Mouse (Mus musculus): ENCODE data around the gene Pole3. TPM values are rescaled to one million over a fixed set of nuclear protein-coding genes. Genes with fewer than 3 reads are reported as not detected.
A peak's percentile ranks its signal among the peaks of the same experiment; 100 is the strongest.

Gene Pole3
- polyA plus RNA-seq, 1 experiment from 2014 or later = 105 TPM

DNA sequence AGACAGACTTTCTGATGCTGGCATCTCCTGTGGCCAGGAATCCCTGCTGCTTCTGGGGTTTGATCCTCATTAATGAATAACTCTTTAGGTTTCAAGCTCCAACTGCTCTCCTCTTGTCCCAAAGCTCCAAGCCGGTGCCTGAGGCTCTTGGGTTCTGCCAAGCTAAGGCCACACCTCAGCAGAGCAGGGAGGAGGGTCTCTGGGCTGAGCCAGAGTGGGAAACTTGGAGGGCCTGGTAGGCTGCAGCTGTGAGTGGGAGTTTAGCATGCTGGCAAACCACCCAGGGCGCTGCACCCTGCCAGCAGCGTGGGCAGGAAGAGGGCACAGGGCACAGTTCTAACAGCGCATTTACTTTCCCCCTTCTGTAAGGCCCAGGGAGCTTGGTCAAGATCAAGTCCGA lies 16.0 kb downstream of the Pole3 start:
- peaks cover 7% of the 10 kb centered on the region for H3K36me3 ChIP-seq (replicated peaks; ENCODE audit: control insufficient read depth, insufficient read depth, low read depth, low read length)
- WGBS = 94% methylated on average over 5 of the region's 5 CpGs
- DNase-seq (ENCODE audit: low spot score) = no peak
- H3K4me2 ChIP-seq (ENCODE audit: low read depth, low read length) = no peak overlapping the region
- H3K4me1 ChIP-seq (ENCODE audit: control insufficient read depth, insufficient read depth, low read length) = no peaks in the 10 kb centered on the region; the same call in 1 of the 2 replicates
- H3K4me3 ChIP-seq (ENCODE audit: low read depth, low read length) = no peak overlapping the region
- no peak overlapping the region for H3K27ac ChIP-seq (replicated peaks; ENCODE audit: low read depth, low read length)
- no peak overlapping the region for H3K9ac ChIP-seq (replicated peaks; ENCODE audit: low read length)
- ATAC-seq (replicated peaks; ENCODE audit: insufficient number of reproducible peaks, low FRiP score, low TSS enrichment, low read depth) = no peak
- H3K27me3 ChIP-seq (ENCODE audit: control insufficient read depth, insufficient read depth, low read length) = no peaks in the 10 kb centered on the region
- no peaks in the 10 kb centered on the region for H3K9me3 ChIP-seq (replicated peaks; ENCODE audit: control insufficient read depth, low read length)

DNA sequence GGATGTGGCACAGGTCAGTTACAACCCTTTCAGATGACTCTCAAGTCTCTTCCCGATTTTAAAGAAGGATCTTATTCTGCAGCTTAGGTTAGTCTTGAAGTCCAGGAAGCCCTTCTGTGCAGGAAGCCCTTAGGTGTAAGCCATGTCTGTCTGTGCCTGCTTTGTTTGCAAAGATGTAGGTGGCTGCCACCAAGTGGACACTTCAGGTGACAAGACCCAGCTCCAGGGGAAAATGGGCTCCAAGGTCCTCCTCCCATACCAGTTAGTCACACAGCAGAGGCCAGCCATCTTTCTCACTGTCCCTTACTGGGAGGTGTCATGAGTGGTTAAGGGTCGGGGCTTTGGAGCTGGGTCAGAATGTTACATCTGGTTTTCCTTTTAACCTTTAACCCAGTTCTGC lies 18.1 kb downstream of the Pole3 start:
- no peak overlapping the region for H3K9ac ChIP-seq (replicated peaks; ENCODE audit: low read length)
- WGBS = 51% methylated on average over 2 of the region's 2 CpGs
- no peak overlapping the region for H3K4me3 ChIP-seq (ENCODE audit: low read depth, low read length)
- DNase-seq (ENCODE audit: low spot score) (no peak), ATAC-seq (replicated peaks; ENCODE audit: insufficient number of reproducible peaks, low FRiP score, low TSS enrichment, low read depth) (no peak)
- H3K9me3 ChIP-seq (replicated peaks; ENCODE audit: control insufficient read depth, low read length) = no peaks in the 10 kb centered on the region
- no peaks in the 10 kb centered on the region for H3K4me1 ChIP-seq (ENCODE audit: control insufficient read depth, insufficient read depth, low read length)
- no peak overlapping the region for H3K27ac ChIP-seq (replicated peaks; ENCODE audit: low read depth, low read length)
- peaks cover 7% of the 10 kb centered on the region for H3K36me3 ChIP-seq (replicated peaks; ENCODE audit: control insufficient read depth, insufficient read depth, low read depth, low read length)
- H3K4me2 ChIP-seq (ENCODE audit: low read depth, low read length) = no peak overlapping the region
- no peaks in the 10 kb centered on the region for H3K27me3 ChIP-seq (ENCODE audit: control insufficient read depth, insufficient read depth, low read length)

DNA sequence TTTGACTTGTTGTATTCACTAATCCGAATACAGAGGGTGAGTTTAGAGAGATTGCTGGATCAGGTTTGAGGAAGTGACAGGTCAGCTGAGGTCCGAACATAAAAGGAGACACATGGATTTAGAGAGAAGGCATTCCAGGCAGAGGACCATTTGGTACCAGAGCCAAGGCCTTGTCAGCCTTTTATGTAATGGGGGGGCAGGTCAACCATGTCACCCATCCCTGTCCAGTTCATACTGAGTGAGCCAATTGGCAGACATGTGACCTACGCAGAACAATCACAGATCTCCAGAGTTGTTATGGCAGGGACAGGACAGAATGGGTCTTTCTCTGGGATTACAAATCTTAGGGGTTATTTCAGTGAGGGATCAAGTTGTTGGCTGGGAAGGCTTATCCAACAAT lies 18.9 kb downstream of the Pole3 start:
- ATAC-seq (replicated peaks; ENCODE audit: insufficient number of reproducible peaks, low FRiP score, low TSS enrichment, low read depth) = no peak

DNA sequence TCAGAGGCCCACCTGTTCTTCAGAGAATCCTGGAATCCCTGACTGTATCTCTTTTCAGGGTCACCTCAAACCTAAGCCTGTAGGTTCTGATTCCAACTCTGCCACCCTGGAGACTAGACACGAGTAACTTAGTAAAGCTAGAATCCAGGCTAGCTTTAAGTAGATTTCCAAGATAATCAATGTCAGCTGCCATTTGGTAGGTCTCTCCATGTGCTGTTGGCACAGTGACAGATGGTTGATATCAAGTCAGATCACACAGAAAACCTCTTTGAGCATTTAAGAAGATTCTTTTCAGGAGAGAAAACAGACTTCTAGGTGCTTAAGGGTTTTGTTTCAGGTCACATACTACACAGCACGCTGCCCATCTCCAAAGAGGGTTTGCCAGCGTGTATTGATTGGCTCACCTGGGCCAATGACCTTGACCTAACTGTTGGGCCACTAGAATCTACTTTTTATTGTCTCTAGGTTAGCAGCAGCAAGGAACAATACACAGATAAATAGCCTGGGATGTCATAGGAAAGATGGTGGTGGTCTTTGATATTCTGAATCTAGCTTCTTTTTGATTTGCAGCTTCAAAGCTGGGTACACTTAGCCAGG lies 21.4 kb downstream of the Pole3 start, which contains the start of gene Hdhd3:
Gene Hdhd3, minus strand, starts transcription at position 94 of the 597 bp plus-strand sequence.
- peak within 1 kb of the TSS; percentile 63 for H3K9ac ChIP-seq (replicated peaks; ENCODE audit: low read length)
- H3K4me2 ChIP-seq (ENCODE audit: low read depth, low read length) = peak within 1 kb of the TSS; percentile 62
- DNase-seq (ENCODE audit: low spot score) (no peak), ATAC-seq (replicated peaks; ENCODE audit: insufficient number of reproducible peaks, low FRiP score, low TSS enrichment, low read depth) (no peak)
- WGBS = 74% methylated on average over 3 of the region's 3 CpGs
- H3K4me1 ChIP-seq (ENCODE audit: control insufficient read depth, insufficient read depth, low read length) = no peaks in the 10 kb centered on the region
- H3K36me3 ChIP-seq (replicated peaks; ENCODE audit: control insufficient read depth, insufficient read depth, low read depth, low read length) = peaks cover 3% of the 10 kb centered on the region
- peak within 1 kb of the TSS; percentile 79 for H3K4me3 ChIP-seq (ENCODE audit: low read depth, low read length)
- H3K27me3 ChIP-seq (ENCODE audit: control insufficient read depth, insufficient read depth, low read length) = no peaks in the 10 kb centered on the region
- H3K9me3 ChIP-seq (replicated peaks; ENCODE audit: control insufficient read depth, low read length) = no peaks in the 10 kb centered on the region
- H3K27ac ChIP-seq (replicated peaks; ENCODE audit: low read depth, low read length) = 0 out of 2 replicates have a peak within 1 kb of the TSS, but pooled peaks have one; percentile 20

More for the DNA sequence above, 18.9 kb downstream of the Pole3 start:
- no peaks in the 10 kb centered on the region for H3K27me3 ChIP-seq (ENCODE audit: control insufficient read depth, insufficient read depth, low read length)
- H3K4me3 ChIP-seq (ENCODE audit: low read depth, low read length) = no peak overlapping the region
- no peak for DNase-seq (ENCODE audit: low spot score)
- no peak overlapping the region for H3K9ac ChIP-seq (replicated peaks; ENCODE audit: low read length)
- H3K4me1 ChIP-seq (ENCODE audit: control insufficient read depth, insufficient read depth, low read length) = no peaks in the 10 kb centered on the region
- H3K27ac ChIP-seq (replicated peaks; ENCODE audit: low read depth, low read length) = no peak overlapping the region
- no peaks in the 10 kb centered on the region for H3K9me3 ChIP-seq (replicated peaks; ENCODE audit: control insufficient read depth, low read length)
- no peak overlapping the region for H3K4me2 ChIP-seq (ENCODE audit: low read depth, low read length)
- WGBS = 82% methylated on average over 3 of the region's 3 CpGs
- peaks cover 5% of the 10 kb centered on the region for H3K36me3 ChIP-seq (replicated peaks; ENCODE audit: control insufficient read depth, insufficient read depth, low read depth, low read length)

GRCm38 (mm10) chr4:62502969-62503368 lies 21.9 kb downstream of the Pole3 start:
- Histone ChIP-seq H3K36me3 (replicated peaks; ENCODE audit: control insufficient read depth, insufficient read depth, low read depth, low read length) (peaks cover 3% of the 10 kb centered on the region), H3K9me3 (replicated peaks; ENCODE audit: control insufficient read depth, low read length) (no peaks in the 10 kb centered on the region), H3K27ac (replicated peaks; ENCODE audit: low read depth, low read length) (no peak overlapping the region), H3K4me3 (ENCODE audit: low read depth, low read length) (no peak overlapping the region), H3K27me3 (ENCODE audit: control insufficient read depth, insufficient read depth, low read length) (no peaks in the 10 kb centered on the region), H3K4me1 (ENCODE audit: control insufficient read depth, insufficient read depth, low read length) (no peaks in the 10 kb centered on the region), H3K4me2 (ENCODE audit: low read depth, low read length) (no peak overlapping the region), H3K9ac (replicated peaks; ENCODE audit: low read length) (no peak overlapping the region)
- WGBS = 75% methylated on average over 7 of the region's 7 CpGs
- ATAC-seq (replicated peaks; ENCODE audit: insufficient number of reproducible peaks, low FRiP score, low TSS enrichment, low read depth) (no peak), DNase-seq (ENCODE audit: low spot score) (no peak)

DNA sequence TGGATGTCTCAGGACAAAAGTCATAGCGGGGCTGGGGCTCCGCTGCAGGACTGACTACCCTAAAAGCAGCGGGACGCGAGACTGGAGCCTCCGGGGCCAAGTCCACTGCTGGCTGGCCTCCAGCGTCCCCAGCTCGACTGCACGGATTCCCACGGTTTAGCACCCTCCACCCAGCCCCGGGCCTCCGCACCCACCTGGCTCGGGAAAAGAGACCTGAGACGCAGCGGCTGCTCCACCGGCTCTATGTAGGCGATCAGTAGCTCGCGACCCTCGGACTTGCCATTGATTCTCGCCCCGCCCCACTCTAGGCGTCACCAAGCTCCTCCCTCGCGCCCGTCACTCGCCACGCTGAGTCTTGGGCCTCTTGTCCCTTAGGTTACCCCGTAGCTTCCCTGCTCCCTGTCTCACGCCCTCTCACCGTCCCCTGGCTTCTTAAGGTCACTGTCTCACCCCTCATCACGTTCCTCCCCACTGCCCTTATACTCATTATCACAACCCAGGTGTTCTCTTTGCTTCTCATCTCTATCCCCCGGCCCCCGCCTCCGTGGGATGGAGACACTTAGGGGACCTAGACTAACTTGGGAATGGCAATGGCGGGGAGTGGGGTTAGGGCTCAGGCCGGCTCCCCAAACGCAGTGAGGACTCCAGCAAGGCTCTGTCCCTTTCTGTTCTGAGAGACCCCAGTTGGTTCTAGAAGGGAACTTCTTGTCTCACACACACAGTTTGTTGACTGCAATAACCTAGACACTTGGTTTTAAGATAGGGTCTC lies 22.7 kb downstream of the Pole3 start:
- WGBS = 2% methylated on average over 38 of the region's 38 CpGs
- Histone ChIP-seq H3K27ac (replicated peaks; ENCODE audit: low read depth, low read length) (0 out of 2 replicates have a peak overlapping the region, but pooled peaks have one; percentile 20), H3K36me3 (replicated peaks; ENCODE audit: control insufficient read depth, insufficient read depth, low read depth, low read length) (peaks cover 3% of the 10 kb centered on the region)

GRCm38 (mm10) chr4:62501534-62501933 lies 23.3 kb downstream of the Pole3 start:
- H3K27ac ChIP-seq (replicated peaks; ENCODE audit: low read depth, low read length) = no peak overlapping the region
- peak overlapping the region; percentile 78 for H3K9ac ChIP-seq (replicated peaks; ENCODE audit: low read length)
- H3K4me2 ChIP-seq (ENCODE audit: low read depth, low read length) = peak overlapping the region; percentile 62
- H3K4me3 ChIP-seq (ENCODE audit: low read depth, low read length) = peak overlapping the region; percentile 79
- no peaks in the 10 kb centered on the region for H3K9me3 ChIP-seq (replicated peaks; ENCODE audit: control insufficient read depth, low read length)
- no peaks in the 10 kb centered on the region for H3K4me1 ChIP-seq (ENCODE audit: control insufficient read depth, insufficient read depth, low read length)
- 4% methylated on average over 7 of the region's 7 CpGs for WGBS
- DNase-seq (ENCODE audit: low spot score) = no peak
- no peaks in the 10 kb centered on the region for H3K27me3 ChIP-seq (ENCODE audit: control insufficient read depth, insufficient read depth, low read length)
- peaks cover 3% of the 10 kb centered on the region for H3K36me3 ChIP-seq (replicated peaks; ENCODE audit: control insufficient read depth, insufficient read depth, low read depth, low read length)
- peak; percentile 10; the same call in 1 of the 2 replicates for ATAC-seq (replicated peaks; ENCODE audit: insufficient number of reproducible peaks, low FRiP score, low TSS enrichment, low read depth)

More for the DNA sequence above, 22.7 kb downstream of the Pole3 start:
- peak overlapping the region; percentile 79 for H3K4me3 ChIP-seq (ENCODE audit: low read depth, low read length)
- H3K9me3 ChIP-seq (replicated peaks; ENCODE audit: control insufficient read depth, low read length) = no peaks in the 10 kb centered on the region
- H3K4me2 ChIP-seq (ENCODE audit: low read depth, low read length) = peak overlapping the region; percentile 62
- no peaks in the 10 kb centered on the region for H3K4me1 ChIP-seq (ENCODE audit: control insufficient read depth, insufficient read depth, low read length)
- H3K27me3 ChIP-seq (ENCODE audit: control insufficient read depth, insufficient read depth, low read length) = no peaks in the 10 kb centered on the region
- ATAC-seq (replicated peaks; ENCODE audit: insufficient number of reproducible peaks, low FRiP score, low TSS enrichment, low read depth) (peak; percentile 95), DNase-seq (ENCODE audit: low spot score) (peak; percentile 94)
- H3K9ac ChIP-seq (replicated peaks; ENCODE audit: low read length) = peak overlapping the region; percentile 78

DNA sequence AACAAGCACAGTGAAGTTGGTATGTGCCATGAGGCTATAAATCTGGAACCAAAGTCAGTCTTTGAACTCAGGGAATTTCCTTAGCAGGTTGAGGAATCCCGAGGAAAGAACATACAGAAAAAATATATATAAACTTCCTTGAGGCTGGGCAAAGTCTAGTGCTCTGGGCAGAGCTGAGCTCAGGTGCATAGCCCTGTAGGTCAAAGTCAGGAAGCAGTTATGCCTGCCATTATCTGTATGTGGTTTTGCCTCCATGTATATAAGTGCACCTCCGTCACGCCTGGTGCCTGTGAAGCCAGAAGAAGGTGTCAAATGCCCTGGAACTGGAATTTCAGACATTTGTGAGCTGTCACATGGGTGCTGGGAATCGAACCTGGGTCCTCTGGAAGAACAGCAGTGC lies 24.1 kb downstream of the Pole3 start:
- H3K9me3 ChIP-seq (replicated peaks; ENCODE audit: control insufficient read depth, low read length) = no peaks in the 10 kb centered on the region
- no peak overlapping the region for H3K4me3 ChIP-seq (ENCODE audit: low read depth, low read length)
- no peaks in the 10 kb centered on the region for H3K27me3 ChIP-seq (ENCODE audit: control insufficient read depth, insufficient read depth, low read length)
- no peak overlapping the region for H3K4me2 ChIP-seq (ENCODE audit: low read depth, low read length)
- H3K9ac ChIP-seq (replicated peaks; ENCODE audit: low read length) = no peak overlapping the region
- no peaks in the 10 kb centered on the region for H3K4me1 ChIP-seq (ENCODE audit: control insufficient read depth, insufficient read depth, low read length)
- WGBS = 86% methylated on average over 4 of the region's 4 CpGs
- no peak overlapping the region for H3K27ac ChIP-seq (replicated peaks; ENCODE audit: low read depth, low read length)
- no peak for ATAC-seq (replicated peaks; ENCODE audit: insufficient number of reproducible peaks, low FRiP score, low TSS enrichment, low read depth)
- DNase-seq (ENCODE audit: low spot score) = no peak
- peaks cover 3% of the 10 kb centered on the region for H3K36me3 ChIP-seq (replicated peaks; ENCODE audit: control insufficient read depth, insufficient read depth, low read depth, low read length)

Measured in embryonic facial prominence, embryonic 11.5 days (tissue).